Mouse (Mus musculus): ENCODE measurements around the gene Gm3045.

The Gm3045 gene

DNA sequence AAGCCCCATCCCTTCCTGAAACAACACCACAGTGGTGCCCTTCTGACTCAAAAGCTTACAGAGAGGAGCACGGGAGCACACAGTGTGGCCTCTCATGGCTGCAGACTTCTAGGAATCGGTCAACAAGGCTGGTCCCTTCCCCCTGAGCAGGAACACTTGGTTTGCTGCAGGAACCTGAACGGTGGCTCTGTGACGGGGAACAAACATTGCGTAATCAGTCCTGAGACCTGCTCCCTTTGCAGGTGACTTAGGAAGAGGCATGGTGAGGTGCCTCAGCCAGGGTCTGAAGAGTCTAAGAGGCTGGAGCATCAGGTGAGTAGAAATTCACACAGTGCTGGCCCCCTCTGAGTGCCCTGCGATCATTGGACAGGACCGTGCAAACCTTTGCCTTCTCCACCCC lies 463 bp upstream of the Gm3045 start:
- TF ChIP-seq GATA4 (IDR thresholded peaks at IDR 0.05; ENCODE audit: insufficient replicate concordance, low read length) = no peak

DNA sequence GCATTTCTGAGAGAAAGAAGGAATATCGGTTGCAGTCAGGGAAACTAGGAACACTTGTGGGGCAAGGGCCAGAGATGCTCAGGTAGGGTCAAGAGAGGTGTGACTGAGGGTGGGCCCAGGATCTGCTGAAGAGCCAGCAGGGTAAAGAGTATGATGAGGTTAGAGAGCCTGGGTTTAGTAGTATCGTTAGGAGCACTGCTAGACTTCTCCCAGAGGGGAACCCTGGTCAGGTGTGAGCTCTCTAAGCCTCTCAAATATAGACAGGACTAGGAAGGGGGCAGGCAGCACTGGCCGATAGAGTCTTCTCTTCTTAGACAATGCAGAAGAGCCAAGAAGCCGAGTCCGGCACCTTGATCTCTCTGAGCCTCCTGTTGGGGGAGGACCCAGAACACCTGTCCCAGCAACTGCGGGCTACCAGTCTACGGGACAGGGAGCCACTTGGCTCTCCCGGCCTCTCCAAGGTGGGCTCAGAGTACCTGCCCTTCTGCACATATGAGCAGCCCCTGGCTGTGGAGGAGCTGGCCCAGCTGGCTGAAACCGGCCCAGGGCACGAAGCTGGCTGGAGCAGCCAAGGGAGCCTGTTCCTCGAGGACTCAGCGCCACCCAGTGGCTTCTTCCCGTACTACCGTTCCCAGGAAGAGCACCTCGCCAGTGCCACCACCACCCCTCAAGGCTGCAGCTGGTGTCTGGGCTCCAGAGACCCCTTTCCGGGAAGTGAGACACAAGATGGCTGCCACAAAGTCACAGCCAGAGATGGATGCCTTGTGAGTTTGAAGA lies 2.5 kb downstream of the Gm3045 start:
- TF ChIP-seq GATA4 (IDR thresholded peaks at IDR 0.05; ENCODE audit: insufficient replicate concordance, low read length) = no peak

DNA sequence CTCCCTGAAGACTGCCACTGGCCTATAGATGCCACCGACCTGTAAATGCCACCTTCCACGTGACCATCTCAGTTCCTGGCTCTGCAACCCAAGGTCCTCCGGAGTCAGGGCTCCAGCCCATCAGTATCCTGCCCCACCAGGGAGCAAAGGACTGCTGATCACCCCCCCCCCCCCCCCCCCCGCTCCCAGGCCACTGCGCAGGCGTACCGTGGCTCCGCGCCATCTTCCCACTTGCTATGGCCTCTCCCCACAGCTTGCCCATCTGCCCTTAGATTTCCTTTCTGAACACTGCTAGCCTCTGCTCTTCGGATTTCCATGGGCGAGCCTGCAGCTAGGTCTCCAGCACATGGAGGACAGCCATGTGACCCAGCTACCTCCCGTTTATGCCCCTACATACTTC lies 6.1 kb downstream of the Gm3045 start:
- no peak for TF ChIP-seq GATA4 (IDR thresholded peaks at IDR 0.05; ENCODE audit: insufficient replicate concordance, low read length)

DNA sequence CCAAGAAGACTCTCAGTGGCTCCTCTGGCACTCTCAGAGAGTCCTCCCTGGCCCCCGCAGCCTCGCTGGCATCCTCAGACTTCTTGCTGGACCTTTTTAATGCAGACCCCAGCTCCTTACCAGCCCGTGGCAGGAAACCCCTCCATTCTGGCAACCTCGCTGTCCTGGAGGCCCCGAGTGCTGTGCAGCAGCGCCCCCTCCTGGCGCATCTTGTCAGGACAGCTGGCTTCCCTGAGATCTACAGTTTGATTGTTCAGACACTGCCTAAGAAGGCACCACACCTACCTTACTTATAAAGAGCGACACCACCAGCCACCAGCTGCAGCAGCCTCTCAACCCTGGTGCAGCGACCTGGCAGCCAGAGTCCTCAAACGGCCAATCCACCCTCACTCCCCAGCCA lies 7.1 kb downstream of the Gm3045 start:
- no peak for TF ChIP-seq GATA4 (IDR thresholded peaks at IDR 0.05; ENCODE audit: insufficient replicate concordance, low read length)

DNA sequence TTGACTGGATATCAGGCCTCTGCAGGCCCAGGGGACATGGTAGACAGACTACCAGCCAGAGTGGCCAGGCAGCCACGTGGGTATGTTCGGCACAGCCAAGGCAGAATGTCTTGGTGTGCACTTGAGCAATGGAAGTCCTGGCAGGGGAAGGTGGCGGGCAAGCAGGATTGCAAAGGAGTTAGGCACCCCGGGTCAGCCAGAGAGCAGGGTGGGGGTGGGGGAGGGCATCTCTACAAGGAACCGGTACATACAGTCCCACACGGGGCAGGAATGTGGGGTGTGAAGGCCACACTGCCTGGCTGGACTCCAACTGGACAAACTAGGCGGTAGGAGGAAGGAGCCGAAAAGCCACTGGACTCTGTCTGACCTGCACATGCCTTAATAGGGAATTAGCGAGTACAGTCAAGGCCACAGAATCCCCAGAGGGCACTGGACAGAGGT lies 7.9 kb downstream of the Gm3045 start:
- no peak for TF ChIP-seq GATA4 (IDR thresholded peaks at IDR 0.05; ENCODE audit: insufficient replicate concordance, low read length)

DNA sequence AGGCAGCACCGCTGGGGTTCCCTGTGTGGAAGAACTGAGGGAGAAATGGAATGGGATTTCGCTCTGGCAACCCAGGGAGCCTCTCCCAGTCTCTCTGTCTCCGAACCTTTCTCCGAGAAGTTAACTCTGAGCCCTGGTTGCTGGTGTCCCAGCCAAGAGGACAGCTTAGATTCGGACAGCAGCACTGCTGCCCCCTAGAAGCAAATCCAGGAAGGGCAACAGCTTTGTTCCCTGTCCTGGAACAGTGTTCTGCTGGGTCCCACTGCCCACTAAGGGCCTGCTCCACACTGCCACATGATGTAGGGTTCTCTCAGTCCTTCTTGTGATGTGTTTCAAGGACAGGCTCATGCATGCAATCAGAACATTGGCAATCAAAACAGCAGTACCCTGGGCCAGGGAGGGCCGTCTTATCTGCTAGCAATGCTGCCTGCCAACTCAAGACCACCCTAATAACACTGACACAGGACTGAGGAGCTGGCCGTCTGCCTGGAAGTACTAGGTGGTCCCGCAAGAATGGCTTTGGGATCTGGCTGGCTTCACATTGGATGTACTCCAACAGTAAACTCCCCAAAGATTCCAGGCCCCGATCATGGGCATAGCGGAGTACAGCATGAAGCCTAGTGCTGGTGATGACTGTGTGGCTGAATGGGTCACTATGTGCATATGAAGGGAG lies 9.4 kb downstream of the Gm3045 start:
- TF ChIP-seq GATA4 (IDR thresholded peaks at IDR 0.05; ENCODE audit: insufficient replicate concordance, low read length) = no peak

DNA sequence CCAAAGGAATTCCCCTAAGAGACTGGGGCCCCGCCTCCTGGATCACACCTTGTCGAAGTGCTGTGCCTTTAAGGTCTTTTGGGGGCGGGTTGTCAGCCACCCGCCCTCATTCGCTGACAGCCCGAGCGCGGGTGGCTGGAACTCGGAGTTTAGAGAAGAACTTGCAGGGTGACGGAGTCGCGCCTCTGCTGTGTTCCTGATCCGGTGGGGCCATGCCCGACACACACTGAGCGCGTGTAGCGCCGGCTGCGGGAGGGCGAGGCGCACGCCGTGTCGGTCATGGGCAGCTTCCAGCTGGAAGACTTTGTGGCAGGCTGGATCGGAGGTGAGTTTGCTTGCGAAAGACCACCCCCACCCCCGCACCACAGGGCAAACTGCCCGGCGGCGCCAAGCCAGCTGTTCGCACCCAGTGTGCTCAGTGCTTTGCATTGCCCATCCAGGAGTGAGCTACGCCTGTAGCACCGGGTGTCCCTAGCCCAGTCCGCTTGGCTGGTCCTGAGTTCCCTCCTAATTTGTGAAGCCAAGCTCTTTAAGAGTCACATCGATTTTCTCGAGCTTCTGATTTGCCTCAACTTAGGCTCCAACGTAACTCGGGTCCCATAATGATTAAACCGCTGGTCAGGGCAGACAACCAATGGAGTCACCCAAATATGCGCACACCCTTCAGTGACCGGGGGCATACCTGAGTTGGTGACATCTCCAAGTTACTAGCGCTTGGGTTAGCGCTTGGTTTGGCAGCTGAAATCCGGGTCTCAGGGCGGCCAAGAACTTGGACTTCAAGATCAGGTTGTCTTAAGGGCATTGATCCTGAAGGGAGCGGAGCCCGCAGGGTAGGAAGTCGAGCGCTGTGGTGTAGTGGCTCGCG lies 12.0 kb downstream of the Gm3045 start, which contains the start of gene Slc25a48:
TSS of gene Slc25a48 (plus strand) at position 145 of the 865 bp plus-strand sequence.
- TF ChIP-seq GATA4 (IDR thresholded peaks at IDR 0.05; ENCODE audit: insufficient replicate concordance, low read length) = peak; percentile 5; the same call in 1 of the 2 replicates

DNA sequence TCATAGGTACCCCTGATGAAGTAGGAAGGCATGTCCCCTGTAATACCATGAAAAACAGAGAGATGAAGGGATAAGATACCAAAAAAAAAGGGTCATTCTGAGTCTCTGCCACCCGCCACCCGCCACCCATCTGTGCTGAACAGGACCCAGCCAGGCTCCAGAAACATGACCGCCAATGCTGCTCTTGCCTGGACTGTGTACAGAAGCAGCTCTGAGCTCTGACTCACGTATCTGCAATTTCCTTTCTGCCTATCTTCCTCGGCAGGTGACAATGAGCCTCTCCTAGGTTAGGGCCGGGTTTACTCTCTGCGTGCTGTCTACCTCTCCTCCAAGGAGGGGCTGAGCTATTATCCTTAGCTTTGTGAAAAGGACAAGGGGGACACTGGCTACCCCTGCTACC lies 17.0 kb downstream of the Gm3045 start:
- TF ChIP-seq GATA4 (IDR thresholded peaks at IDR 0.05; ENCODE audit: insufficient replicate concordance, low read length) = no peak

DNA sequence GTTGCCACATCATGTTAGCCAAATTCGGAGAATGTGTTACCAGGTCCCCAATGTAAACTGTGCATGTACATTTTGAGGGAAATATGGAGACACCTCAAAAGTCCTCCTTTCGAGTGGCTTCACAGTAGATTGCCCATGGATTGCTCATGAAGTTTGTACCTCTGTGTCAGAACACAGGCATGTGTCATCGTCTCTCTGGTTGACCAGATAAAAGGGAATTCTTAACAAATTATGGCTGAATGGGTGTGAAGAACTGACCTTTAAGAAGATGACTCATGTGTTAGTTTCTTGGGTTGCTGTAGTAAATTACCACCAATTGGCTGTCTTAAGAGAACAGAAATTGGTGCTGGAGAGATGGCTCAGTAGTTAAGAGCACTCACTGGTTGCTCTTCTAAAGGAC lies 17.7 kb downstream of the Gm3045 start:
- TF ChIP-seq GATA4 (IDR thresholded peaks at IDR 0.05; ENCODE audit: insufficient replicate concordance, low read length) = no peak

DNA sequence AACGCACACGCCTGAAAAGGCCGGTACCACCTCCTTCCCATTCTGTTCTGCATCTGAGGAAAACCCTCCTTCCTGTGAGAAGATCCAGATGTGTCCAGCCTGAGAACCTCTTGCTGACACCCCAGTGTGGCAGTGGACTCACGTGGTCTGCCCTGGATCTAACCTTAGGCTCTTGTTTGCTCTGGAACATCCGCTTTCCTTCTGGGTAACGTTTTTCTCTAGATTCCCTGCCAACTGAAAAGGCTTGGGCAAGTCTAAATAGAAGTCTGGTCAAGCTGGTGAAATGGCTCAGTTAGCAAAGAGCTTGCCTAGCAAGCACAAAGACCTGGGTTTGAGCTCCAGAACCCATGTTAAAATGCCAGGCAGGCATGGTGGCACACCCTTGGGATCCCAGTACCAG lies 18.6 kb downstream of the Gm3045 start:
- no peak for TF ChIP-seq GATA4 (IDR thresholded peaks at IDR 0.05; ENCODE audit: insufficient replicate concordance, low read length)

DNA sequence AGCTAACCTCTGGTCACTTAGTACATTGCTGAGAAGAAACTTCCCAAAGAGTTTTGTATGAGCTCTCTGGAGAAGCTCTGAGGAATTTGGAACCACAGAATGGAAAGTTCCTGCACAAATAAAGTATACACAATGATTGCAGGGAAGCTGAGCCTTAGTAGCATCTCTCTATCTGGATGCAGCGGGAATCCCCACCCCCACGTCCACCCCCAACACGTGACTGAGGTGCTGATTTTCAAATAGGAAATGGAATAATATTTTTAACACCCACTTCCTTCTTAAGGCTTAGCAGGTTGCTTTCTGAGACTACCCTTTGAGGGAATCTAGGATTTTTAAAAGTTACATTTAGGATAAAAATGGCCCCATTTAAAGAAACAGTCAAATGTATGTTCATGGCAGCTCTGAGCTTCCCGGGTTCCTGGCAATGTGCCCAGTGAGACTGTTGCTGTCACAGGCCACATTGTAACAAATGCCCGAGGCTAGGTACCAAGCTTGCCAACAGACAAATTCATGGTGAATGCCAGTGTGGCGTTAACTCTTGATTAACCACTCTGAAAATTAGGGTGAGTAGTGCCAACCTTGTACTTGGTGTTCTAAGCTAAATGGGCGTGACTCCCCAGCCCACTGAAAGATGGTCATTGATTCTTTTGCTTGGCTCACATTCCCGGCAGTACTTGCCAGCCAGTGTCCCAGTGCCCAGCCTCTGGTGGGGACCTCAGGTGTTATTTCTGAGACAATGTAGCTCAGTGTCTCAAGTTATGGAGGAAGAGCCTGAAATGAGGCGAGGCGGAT lies 23.0 kb downstream of the Gm3045 start:
- no peak for TF ChIP-seq GATA4 (IDR thresholded peaks at IDR 0.05; ENCODE audit: insufficient replicate concordance, low read length)

DNA sequence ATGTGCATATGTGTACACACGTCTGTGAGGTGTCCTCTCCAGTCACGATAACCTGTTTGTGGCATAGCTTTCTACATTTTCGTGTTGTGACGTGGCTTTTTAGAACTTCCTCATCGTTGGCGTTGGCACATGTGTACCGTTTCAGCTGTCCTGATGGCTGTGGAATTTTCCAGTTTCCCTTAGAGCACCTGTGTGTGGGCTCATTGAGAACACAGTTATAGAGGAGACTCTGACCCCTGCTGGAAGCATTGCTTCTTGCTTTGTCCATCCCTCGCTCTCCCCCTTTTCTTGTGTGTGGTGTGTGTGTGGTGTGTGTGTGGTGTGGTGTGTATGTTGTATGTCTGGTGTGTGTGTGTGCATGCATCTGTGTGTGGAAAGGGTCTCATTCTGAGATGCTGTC lies 23.6 kb downstream of the Gm3045 start:
- no peak for TF ChIP-seq GATA4 (IDR thresholded peaks at IDR 0.05; ENCODE audit: insufficient replicate concordance, low read length)

DNA sequence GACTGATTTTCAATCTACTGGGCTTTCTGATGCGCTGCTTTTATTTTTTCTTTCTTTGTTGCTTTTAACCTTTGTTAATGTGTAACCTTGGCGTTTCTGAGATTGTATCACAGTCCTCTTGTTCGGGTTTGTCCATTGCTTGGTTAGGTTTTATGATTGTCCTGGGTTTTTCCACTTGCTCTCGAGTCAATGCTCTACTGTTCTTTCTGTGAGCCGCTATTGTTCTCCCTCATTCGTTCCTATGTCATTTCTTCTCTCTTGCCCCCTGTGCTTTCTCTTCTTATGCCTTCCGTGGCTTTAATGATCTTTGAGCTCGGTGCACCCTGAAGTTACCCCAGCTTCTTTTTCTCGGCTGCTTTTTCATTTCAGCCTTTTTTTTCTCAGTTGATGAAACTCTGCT lies 31.6 kb downstream of the Gm3045 start:
- no peak for TF ChIP-seq GATA4 (IDR thresholded peaks at IDR 0.05; ENCODE audit: insufficient replicate concordance, low read length)

DNA sequence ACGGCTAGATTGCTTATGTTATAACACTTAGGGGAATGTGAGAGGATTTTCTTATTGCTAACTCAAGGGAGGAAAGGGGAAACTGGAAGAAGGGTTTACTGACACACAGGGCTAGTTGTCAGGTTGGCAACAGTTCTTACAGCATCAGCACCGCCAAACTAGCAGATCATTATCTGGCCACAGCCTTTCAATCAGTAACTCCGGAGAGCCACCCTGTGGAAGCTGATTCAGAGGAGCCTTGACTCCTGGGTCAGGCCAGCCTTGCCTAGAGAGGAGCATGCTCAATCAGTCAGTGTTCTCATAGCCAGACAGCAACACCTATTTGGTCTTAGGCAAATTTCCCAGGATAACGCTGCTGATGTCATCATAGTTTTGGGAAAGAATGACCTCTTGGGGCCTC lies 35.1 kb downstream of the Gm3045 start:
- TF ChIP-seq GATA4 (IDR thresholded peaks at IDR 0.05; ENCODE audit: insufficient replicate concordance, low read length) = peak; percentile 100

DNA sequence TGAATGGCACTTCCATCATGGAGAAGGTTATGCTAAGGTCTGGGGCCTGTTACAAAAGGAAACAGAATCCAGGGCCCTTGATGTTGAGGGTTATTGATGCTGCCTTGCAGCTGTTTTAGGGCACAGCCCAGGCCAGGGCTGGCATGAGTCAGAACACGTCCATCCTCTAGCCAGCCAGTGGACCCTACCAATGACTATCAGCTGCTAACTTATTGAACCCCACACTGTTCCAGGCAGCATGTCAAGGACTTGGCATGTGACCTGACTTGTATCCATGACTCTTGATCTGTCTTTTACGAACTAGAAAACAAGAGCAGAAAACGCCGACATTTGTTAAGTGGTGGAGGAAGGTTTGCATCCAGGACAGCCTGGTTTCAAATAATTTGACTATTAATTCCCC lies 36.4 kb downstream of the Gm3045 start:
- TF ChIP-seq GATA4 (IDR thresholded peaks at IDR 0.05; ENCODE audit: insufficient replicate concordance, low read length) = no peak
